Mouse (Mus musculus) adrenal gland, postnatal 14 days (tissue): ENCODE measurements around the gene Btd. TPM values are rescaled to one million over a fixed set of nuclear protein-coding genes. Genes with fewer than 3 reads are reported as not detected.
A peak's percentile ranks its signal among the peaks of the same experiment; 100 is the strongest.

Experiments
- DNase-seq: peaks from one replicate; pipeline ENCODE4 v3.0.0; 2021; ENCODE audit warnings: mixed read lengths
- total RNA-seq: library from RNA; stranded (reverse); gene quantifications from 2 replicates; pipeline ENCODE4 v1.2.3, GENCODE M21; 2021

Gene Btd
- total RNA-seq, 1 experiment from 2014 or later, result 47.4 TPM

GRCm38 (mm10) chr14:31645920-31646319 lies 5.1 kb downstream of the Btd start:
- peak; percentile 39 for DNase-seq

DNA sequence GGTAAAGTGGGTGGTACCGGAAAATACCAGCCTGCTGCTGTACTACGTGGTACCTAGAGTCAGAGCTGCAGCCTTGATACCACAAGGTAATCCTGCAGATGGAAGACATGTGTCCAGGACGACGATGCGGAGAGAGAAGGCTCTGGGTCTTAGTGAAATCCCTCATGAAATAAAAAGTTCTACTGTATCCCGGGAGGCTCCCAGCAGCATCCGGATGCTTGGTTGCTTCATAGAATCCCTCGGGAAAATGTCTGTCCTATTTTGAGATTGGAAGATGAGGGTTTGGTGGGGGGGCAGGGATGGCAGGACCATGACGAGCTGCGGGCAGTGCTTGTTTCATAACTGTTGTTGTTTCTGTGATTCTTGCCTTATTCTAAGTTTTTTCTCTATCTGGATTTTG lies 7.2 kb downstream of the Btd start:
- peak; percentile 7 for DNase-seq

DNA sequence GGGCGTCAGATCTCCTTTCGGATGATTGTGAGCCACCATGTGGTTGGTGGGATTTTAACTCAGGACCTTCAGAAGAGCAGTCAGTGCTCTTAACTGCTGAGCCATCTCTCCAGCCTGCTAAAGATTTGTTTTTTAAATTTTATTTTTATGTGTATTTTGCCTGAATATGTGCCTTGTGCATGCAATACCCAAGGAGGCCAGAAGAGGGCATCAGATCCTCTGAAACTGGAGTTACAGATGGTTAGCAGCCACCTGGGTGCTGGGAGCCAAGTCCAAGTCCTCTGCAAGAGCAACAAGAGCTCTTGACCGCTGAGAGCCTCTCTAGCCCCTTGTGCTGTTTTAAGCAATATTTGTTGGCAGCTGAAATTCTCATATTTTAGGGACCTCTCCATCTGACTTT lies 9.5 kb downstream of the Btd start:
- peak; percentile 17 for DNase-seq

GRCm38 (mm10) chr14:31651206-31651605 lies 10.4 kb downstream of the Btd start:
- DNase-seq, result peak; percentile 30

GRCm38 (mm10) chr14:31652106-31652505 lies 11.3 kb downstream of the Btd start:
- DNase-seq, result no peak

DNA sequence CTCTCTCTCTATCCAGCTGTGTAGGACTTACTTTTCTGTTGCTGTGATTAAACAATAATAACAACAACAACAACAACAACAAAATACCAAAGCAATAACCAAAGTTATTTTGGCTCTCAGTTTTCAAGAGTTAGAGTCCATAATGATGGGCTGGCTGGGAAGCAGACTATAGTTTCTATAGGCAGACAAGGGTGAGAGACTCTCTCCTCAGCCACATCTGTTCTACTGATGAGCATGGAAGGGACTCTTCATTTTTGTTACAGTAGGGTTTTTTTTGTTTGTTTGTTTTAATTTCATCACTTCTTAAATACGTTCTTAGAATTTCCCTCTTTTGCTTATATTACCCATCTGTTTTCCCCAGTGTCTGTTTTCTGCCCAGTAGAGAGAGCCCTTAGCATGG lies 11.8 kb downstream of the Btd start:
- DNase-seq, result no peak

- no peak for DNase-seq
Observed at GRCm38 (mm10) chr14:31653101-31653875, 12.5 kb downstream of the Btd start.

GRCm38 (mm10) chr14:31654816-31655215 lies 14.0 kb downstream of the Btd start:
- DNase-seq, result peak; percentile 6

DNA sequence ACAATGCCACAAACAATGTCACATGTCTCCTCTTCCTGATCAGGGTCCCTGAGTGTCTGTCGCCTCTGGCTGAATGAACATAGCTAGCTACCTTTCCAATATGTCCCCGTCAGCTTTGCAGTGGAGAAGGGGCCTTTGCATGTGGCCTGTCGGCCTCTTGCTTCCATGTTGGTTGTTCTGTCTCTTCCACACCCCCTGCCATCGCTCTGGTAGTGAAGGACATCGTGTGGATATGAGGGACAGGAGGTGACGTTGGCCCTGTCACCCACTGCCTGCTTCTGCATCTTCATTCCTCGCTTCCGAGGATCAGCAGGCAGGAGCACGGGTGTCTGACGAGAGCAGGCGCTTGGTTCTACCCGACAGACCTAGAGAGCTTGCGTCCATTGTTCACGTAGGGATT lies 14.6 kb downstream of the Btd start:
- no peak for DNase-seq

- no peak for DNase-seq
Observed at GRCm38 (mm10) chr14:31656386-31656785, 15.6 kb downstream of the Btd start.

GRCm38 (mm10) chr14:31656857-31657645 lies 16.2 kb downstream of the Btd start:
- peak; percentile 76 for DNase-seq

DNA sequence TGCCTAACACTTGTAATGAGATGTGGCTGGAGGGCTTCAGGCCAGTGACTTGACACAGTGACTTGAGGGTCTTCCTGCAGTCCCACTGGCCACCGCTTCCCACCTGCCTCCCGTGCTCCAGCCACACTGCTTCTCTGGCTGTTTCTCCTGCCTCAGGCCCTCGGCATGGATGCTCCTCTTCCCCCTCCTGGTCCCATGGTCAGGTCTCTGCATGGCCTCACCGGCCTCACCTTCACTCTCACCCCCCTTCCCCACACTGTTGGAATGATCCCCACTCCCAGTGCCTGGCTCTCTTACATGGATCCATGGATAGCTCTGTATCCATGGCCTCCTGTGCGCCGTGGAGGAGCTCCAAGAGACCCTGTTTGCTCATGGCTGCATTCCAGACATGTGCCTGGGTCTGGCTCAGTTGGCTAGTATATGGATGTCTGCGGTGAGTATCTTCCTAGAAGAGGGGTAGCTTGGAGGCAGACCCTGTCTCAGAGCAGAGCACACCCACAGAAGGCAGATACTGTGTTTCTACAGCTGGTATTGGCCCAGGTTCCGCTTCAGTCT lies 17.4 kb downstream of the Btd start:
- no peak for DNase-seq

GRCm38 (mm10) chr14:31659501-31660181 lies 18.8 kb downstream of the Btd start:
- peak; percentile 80 for DNase-seq

DNA sequence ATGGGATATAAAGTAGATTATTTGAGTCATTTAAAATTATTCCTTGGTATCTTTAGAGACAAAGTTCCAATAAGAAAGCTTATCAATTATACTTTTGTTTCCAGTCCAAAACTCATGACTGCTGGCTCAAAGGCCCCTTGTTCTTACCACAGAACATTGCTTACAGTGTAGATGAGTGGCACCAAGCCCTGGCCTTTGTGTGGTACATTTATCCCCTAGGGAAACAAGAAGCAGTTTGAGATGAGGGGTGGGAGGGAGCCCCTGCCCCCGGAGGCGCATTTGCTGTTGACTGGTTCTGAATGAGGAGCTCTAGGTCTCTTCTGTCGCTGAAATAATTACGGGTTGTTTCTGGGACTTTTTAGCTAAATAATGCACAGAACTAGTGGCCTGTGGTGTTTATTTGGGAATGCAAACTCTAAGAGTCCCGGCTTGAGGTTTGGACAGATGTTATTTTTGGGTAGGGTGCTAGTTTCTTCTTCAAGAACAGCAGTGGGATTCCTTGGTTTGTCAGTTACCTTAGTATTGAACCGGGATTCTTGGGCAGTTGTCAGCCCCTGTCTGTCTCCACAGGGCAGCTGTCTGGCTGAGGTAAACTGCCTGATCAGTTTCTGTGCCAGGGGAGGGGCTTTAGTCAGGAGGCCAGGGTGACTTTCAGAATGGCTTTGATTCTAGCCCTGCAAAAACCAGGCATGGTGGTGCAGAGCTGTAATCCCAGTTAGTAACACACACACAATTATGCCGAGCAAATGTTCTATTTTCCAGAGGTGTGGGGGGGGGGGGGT lies 19.7 kb downstream of the Btd start:
- DNase-seq, result no peak

GRCm38 (mm10) chr14:31661671-31662554 lies 21.1 kb downstream of the Btd start:
- DNase-seq, result peak; percentile 90

DNA sequence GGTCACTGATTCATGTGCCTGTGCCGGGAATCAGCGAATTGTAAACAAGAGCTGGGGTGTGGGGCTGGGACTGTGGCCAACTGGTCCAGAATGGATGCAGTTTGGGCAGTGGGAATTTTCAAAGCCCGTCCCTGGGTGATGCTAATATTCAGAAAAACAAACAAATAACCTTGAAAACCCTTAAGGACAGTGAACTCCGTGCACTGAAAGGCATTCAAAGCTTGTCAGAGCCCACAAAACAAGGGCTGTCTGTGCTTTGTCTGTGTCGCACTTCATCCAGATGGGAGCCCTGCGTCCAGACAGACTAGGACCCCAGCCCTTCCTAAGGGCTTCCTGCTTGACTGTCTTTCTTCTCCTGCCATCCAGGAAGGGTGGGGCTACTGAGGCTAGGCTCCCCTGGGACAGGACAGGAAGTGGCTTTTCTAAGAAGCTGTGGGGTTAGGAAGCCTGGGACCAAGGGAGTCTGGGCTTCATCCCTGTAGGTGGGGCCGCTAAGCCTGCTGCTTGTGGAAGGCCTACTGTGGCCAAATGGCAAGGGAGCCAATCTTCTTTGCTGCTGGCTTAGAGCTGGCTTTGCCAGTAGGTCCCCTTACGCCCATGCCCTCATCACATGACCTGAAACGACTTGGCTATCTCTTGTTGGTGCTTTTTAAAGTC lies 21.9 kb downstream of the Btd start:
- peak; percentile 77 for DNase-seq

- DNase-seq, result no peak
Observed at GRCm38 (mm10) chr14:31663376-31664099, 22.7 kb downstream of the Btd start.

- DNase-seq, result no peak
Observed at GRCm38 (mm10) chr14:31664100-31664902, 23.5 kb downstream of the Btd start.
